Mouse (Mus musculus): Measurements from ENCODE around the gene Hspbap1. TPM values are rescaled to one million over a fixed set of nuclear protein-coding genes. Genes with fewer than 3 reads are reported as not detected.

Gene Hspbap1
- 13.4 and 18.1 TPM in 2 replicates for polyA plus RNA-seq (2014; fragmentation: Nextera tagmentation; extraction: Ambion mirVana)

DNA sequence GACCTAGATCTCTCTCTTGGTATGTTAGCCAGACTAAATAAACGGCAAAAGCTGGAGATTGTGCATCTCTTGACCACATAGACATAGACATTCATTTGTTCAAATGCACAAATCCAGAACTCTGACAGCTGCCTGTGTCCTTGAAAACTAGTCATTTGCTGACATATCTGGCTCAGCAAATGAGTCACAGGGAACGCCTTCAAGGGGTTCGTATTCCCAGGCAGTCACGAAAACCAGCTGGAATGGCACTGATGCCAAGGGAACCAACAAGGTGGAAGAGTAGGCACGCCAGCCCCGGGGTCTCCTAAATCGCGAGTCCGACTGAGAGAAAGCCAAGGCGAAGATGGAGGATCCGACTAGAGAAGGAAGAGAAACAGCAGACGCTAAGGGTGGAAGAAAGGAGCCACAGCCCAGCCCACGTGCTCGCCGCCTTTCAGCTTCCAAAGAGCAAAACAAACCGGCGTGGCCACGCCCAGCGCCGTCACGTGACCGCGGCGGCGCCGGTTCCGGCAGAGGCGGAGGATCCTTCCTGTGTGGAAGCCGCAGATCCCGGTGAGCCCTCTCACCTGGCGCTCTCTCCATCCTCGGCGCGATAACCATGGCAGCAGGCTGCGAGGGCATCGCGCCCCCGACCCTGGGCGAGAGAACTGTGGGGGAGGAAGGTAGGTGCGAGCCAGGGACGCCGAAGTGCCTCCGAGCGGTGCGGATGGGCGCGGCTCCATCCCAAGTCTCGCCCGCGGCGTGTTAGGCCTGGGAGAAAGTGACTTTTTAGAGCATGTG is at the start of gene Hspbap1:
TSS of gene Hspbap1 (plus strand) at position 498 of the 780 bp plus-strand sequence.
- peak; percentile 81 for ATAC-seq (ENCODE audit: low FRiP score, low TSS enrichment)
- peak within 1 kb of the TSS; percentile 90 for H3K4me2 ChIP-seq (ENCODE audit: low read length)
- peak within 1 kb of the TSS; percentile 85 for H3K4me3 ChIP-seq (replicated peaks; ENCODE audit: low read depth, low read length)
- DNase-seq: peak; percentile 95
- no peaks in the 10 kb centered on the region for H3K36me3 ChIP-seq (ENCODE audit: control insufficient read depth, insufficient read depth, low read length)
- peak within 1 kb of the TSS; percentile 72 for H3K27ac ChIP-seq (replicated peaks; ENCODE audit: low read depth, low read length)
- H3K4me1 ChIP-seq (ENCODE audit: control insufficient read depth, insufficient read depth, low read length): peaks cover 32% of the 10 kb centered on the region
- no peaks in the 10 kb centered on the region for H3K9me3 ChIP-seq (ENCODE audit: control insufficient read depth, low read length)
- H3K9ac ChIP-seq (replicated peaks; ENCODE audit: low read length): peak within 1 kb of the TSS; percentile 85
- under 1% methylated on average over 51 of the region's 51 CpGs for WGBS
- no peaks in the 10 kb centered on the region for H3K27me3 ChIP-seq (ENCODE audit: control insufficient read depth, insufficient read depth, low read length)

- DNase-seq (no peak), ATAC-seq (ENCODE audit: low FRiP score, low TSS enrichment) (no peak)
- Histone ChIP-seq H3K36me3 (ENCODE audit: control insufficient read depth, insufficient read depth, low read length) (0 out of 2 replicates have a peak, but pooled peaks cover 7% of the 10 kb centered on the region), H3K27me3 (ENCODE audit: control insufficient read depth, insufficient read depth, low read length) (no peaks in the 10 kb centered on the region), H3K4me1 (ENCODE audit: control insufficient read depth, insufficient read depth, low read length) (no peaks in the 10 kb centered on the region), H3K9ac (replicated peaks; ENCODE audit: low read length) (no peak overlapping the region), H3K9me3 (ENCODE audit: control insufficient read depth, low read length) (no peaks in the 10 kb centered on the region), H3K4me3 (replicated peaks; ENCODE audit: low read depth, low read length) (no peak overlapping the region), H3K4me2 (ENCODE audit: low read length) (no peak overlapping the region), H3K27ac (replicated peaks; ENCODE audit: low read depth, low read length) (no peak overlapping the region)
- 57% methylated on average over 6 of the region's 6 CpGs for WGBS
Observed at GRCm38 (mm10) chr16:35724561-35724960, 45.6 kb upstream of the Hspbap1 start.

GRCm38 (mm10) chr16:35726601-35727000 is 43.6 kb upstream of the Hspbap1 start:
- H3K27me3 ChIP-seq (ENCODE audit: control insufficient read depth, insufficient read depth, low read length): no peaks in the 10 kb centered on the region
- H3K9me3 ChIP-seq (ENCODE audit: control insufficient read depth, low read length): no peaks in the 10 kb centered on the region
- H3K36me3 ChIP-seq (ENCODE audit: control insufficient read depth, insufficient read depth, low read length): 0 out of 2 replicates have a peak, but pooled peaks cover 7% of the 10 kb centered on the region
- no peak overlapping the region for H3K9ac ChIP-seq (replicated peaks; ENCODE audit: low read length)
- H3K4me1 ChIP-seq (ENCODE audit: control insufficient read depth, insufficient read depth, low read length): no peaks in the 10 kb centered on the region
- no peak for ATAC-seq (ENCODE audit: low FRiP score, low TSS enrichment)
- no peak for DNase-seq
- H3K27ac ChIP-seq (replicated peaks; ENCODE audit: low read depth, low read length): no peak overlapping the region
- no peak overlapping the region for H3K4me2 ChIP-seq (ENCODE audit: low read length)
- no peak overlapping the region for H3K4me3 ChIP-seq (replicated peaks; ENCODE audit: low read depth, low read length)
- 78% methylated on average over 2 of the region's 2 CpGs for WGBS

DNA sequence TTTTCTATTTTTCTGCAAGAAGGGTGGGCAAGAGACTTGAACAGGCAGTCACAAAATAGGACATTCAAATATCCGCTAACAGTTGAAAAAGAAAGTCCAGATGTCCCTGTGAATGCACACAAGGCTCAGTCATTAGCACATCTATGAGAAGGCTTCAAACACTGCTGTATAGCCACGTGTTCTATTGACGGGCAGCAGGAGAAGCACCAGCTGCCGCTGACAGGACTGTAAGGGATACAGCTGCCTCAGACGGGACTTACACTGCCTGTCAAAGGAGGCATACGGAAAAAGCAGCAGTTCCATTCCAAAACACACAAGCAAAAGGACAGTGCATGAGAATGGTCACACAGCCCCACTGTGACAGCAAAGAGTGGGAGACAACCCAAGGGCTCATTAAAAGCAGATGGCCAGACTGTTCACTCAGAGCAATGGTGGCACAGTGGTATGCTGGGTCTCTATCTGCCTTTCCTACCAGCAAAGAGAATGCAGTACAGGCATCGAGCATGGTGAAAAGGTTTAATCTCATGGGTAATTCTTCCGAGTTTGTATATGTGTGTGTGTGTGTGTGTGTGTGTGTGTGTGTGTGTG is 40.9 kb upstream of the Hspbap1 start:
- Histone ChIP-seq H3K9me3 (ENCODE audit: control insufficient read depth, low read length) (no peaks in the 10 kb centered on the region), H3K4me2 (ENCODE audit: low read length) (no peak overlapping the region), H3K27me3 (ENCODE audit: control insufficient read depth, insufficient read depth, low read length) (no peaks in the 10 kb centered on the region), H3K4me3 (replicated peaks; ENCODE audit: low read depth, low read length) (no peak overlapping the region), H3K27ac (replicated peaks; ENCODE audit: low read depth, low read length) (peak overlapping the region; percentile 26), H3K36me3 (ENCODE audit: control insufficient read depth, insufficient read depth, low read length) (0 out of 2 replicates have a peak, but pooled peaks cover 5% of the 10 kb centered on the region), H3K4me1 (ENCODE audit: control insufficient read depth, insufficient read depth, low read length) (no peaks in the 10 kb centered on the region), H3K9ac (replicated peaks; ENCODE audit: low read length) (no peak overlapping the region)
- peak; percentile 62 for DNase-seq
- WGBS: 8% methylated on average over 8 of the region's 8 CpGs
- ATAC-seq (ENCODE audit: low FRiP score, low TSS enrichment): peak; percentile 86

GRCm38 (mm10) chr16:35732096-35732495 is 38.1 kb upstream of the Hspbap1 start:
- DNase-seq: no peak
- no peaks in the 10 kb centered on the region for H3K4me1 ChIP-seq (ENCODE audit: control insufficient read depth, insufficient read depth, low read length)
- no peak overlapping the region for H3K4me3 ChIP-seq (replicated peaks; ENCODE audit: low read depth, low read length)
- 77% methylated on average over 7 of the region's 7 CpGs for WGBS
- no peak overlapping the region for H3K9ac ChIP-seq (replicated peaks; ENCODE audit: low read length)
- no peak for ATAC-seq (ENCODE audit: low FRiP score, low TSS enrichment)
- no peak overlapping the region for H3K4me2 ChIP-seq (ENCODE audit: low read length)
- no peak overlapping the region for H3K27ac ChIP-seq (replicated peaks; ENCODE audit: low read depth, low read length)
- 0 out of 2 replicates have a peak, but pooled peaks cover 5% of the 10 kb centered on the region for H3K36me3 ChIP-seq (ENCODE audit: control insufficient read depth, insufficient read depth, low read length)
- no peaks in the 10 kb centered on the region for H3K27me3 ChIP-seq (ENCODE audit: control insufficient read depth, insufficient read depth, low read length)
- no peaks in the 10 kb centered on the region for H3K9me3 ChIP-seq (ENCODE audit: control insufficient read depth, low read length)

- ATAC-seq (ENCODE audit: low FRiP score, low TSS enrichment) (no peak), DNase-seq (peak; percentile 66)
- H3K4me1 ChIP-seq (ENCODE audit: control insufficient read depth, insufficient read depth, low read length): peaks cover 6% of the 10 kb centered on the region; the same call in 1 of the 2 replicates
- H3K4me2 ChIP-seq (ENCODE audit: low read length): no peak overlapping the region
- H3K27ac ChIP-seq (replicated peaks; ENCODE audit: low read depth, low read length): no peak overlapping the region
- H3K4me3 ChIP-seq (replicated peaks; ENCODE audit: low read depth, low read length): no peak overlapping the region
- no peak overlapping the region for H3K9ac ChIP-seq (replicated peaks; ENCODE audit: low read length)
- H3K27me3 ChIP-seq (ENCODE audit: control insufficient read depth, insufficient read depth, low read length): no peaks in the 10 kb centered on the region
- WGBS: 16% methylated on average over 6 of the region's 6 CpGs
- H3K9me3 ChIP-seq (ENCODE audit: control insufficient read depth, low read length): no peaks in the 10 kb centered on the region
- H3K36me3 ChIP-seq (ENCODE audit: control insufficient read depth, insufficient read depth, low read length): 0 out of 2 replicates have a peak, but pooled peaks cover 5% of the 10 kb centered on the region
Observed at GRCm38 (mm10) chr16:35734038-35734437, 36.1 kb upstream of the Hspbap1 start.

DNA sequence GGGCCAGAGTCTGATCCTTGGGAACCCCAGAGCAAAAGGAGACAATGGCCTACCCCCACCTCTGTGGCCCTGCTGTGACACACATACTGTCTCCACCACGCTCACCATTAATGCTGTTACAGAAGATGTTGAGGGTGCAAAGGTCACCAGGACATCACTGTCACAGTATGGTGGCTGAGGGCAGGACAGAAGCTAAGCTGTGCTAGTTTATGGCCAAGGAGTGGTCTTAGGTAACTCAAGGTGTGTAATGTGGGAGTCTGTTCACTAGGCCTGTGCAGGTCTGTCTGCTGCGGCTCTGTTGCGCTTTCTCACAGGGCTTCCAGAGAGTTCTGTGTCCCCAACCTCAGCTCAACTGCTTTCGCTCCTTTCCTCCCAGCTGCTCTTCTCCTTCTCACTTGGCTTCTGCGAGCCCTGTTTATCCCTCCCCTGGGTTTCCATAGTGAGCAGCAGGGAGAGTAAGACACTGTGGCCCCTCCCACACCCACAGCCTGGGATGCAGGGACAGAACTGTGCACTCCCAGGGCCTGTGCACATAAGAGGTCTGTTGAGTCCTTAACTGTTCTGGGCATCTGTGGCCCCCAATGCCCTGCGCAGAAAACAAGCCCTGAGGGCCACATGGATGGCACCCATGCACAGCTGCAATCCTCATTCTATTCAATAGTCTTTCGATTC is 31.9 kb upstream of the Hspbap1 start:
- no peak overlapping the region for H3K4me3 ChIP-seq (replicated peaks; ENCODE audit: low read depth, low read length)
- H3K4me2 ChIP-seq (ENCODE audit: low read length): no peak overlapping the region
- H3K4me1 ChIP-seq (ENCODE audit: control insufficient read depth, insufficient read depth, low read length): peaks cover 6% of the 10 kb centered on the region; the same call in 1 of the 2 replicates
- no peak for DNase-seq
- no peaks in the 10 kb centered on the region for H3K27me3 ChIP-seq (ENCODE audit: control insufficient read depth, insufficient read depth, low read length)
- no peaks in the 10 kb centered on the region for H3K9me3 ChIP-seq (ENCODE audit: control insufficient read depth, low read length)
- ATAC-seq (ENCODE audit: low FRiP score, low TSS enrichment): no peak
- 50% methylated on average over 7 of the region's 7 CpGs for WGBS
- H3K36me3 ChIP-seq (ENCODE audit: control insufficient read depth, insufficient read depth, low read length): no peaks in the 10 kb centered on the region
- H3K9ac ChIP-seq (replicated peaks; ENCODE audit: low read length): no peak overlapping the region
- H3K27ac ChIP-seq (replicated peaks; ENCODE audit: low read depth, low read length): no peak overlapping the region

DNA sequence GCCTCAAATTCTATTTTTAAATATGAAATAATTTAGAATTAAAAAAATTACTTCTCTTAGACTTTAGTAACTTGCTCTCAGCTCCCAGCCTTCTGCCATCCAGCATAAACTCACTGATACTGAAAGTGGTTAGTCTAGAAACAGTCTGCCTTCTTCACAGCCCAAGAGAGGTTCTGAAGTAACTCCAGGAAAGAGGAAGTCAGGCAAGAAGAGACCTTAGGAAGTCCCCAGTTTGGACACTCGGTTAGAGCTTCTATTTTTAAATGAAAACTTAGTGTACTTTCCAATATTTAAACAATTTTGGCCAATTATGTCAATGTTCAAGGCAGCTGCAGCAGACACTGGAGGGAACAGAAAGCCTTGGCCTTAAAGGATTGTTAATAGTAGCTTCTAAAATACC is 30.6 kb upstream of the Hspbap1 start:
- no peak for DNase-seq
- Histone ChIP-seq H3K9me3 (ENCODE audit: control insufficient read depth, low read length) (no peaks in the 10 kb centered on the region), H3K27ac (replicated peaks; ENCODE audit: low read depth, low read length) (no peak overlapping the region), H3K4me2 (ENCODE audit: low read length) (no peak overlapping the region), H3K4me1 (ENCODE audit: control insufficient read depth, insufficient read depth, low read length) (peaks cover 6% of the 10 kb centered on the region; the same call in 1 of the 2 replicates), H3K36me3 (ENCODE audit: control insufficient read depth, insufficient read depth, low read length) (no peaks in the 10 kb centered on the region), H3K9ac (replicated peaks; ENCODE audit: low read length) (no peak overlapping the region), H3K4me3 (replicated peaks; ENCODE audit: low read depth, low read length) (no peak overlapping the region), H3K27me3 (ENCODE audit: control insufficient read depth, insufficient read depth, low read length) (no peaks in the 10 kb centered on the region)
- no peak for ATAC-seq (ENCODE audit: low FRiP score, low TSS enrichment)
- 80% methylated on average over 1 of the region's 1 CpGs for WGBS

All from midbrain, embryonic 14.5 days (tissue).